Mouse (Mus musculus): ENCODE measurements around the gene Dync1i1.

The Dync1i1 gene

GRCm38 (mm10) chr6:5855526-5855925, 130.1 kb downstream of the Dync1i1 start:
- no peak for DNase-seq (ENCODE audit: low spot score in 2 of 2)

GRCm38 (mm10) chr6:5858371-5858770, 132.9 kb downstream of the Dync1i1 start:
- DNase-seq (ENCODE audit: low spot score in 2 of 2), result peak; percentile 26 to 33

- DNase-seq (ENCODE audit: low spot score in 2 of 2), result no peak
Observed at GRCm38 (mm10) chr6:5858901-5859598, 133.6 kb downstream of the Dync1i1 start.

GRCm38 (mm10) chr6:5859630-5860029, 134.2 kb downstream of the Dync1i1 start:
- DNase-seq (ENCODE audit: low spot score in 2 of 2), result no peak

GRCm38 (mm10) chr6:5866091-5866490, 140.7 kb downstream of the Dync1i1 start:
- DNase-seq (ENCODE audit: low spot score in 2 of 2), result no peak

- DNase-seq (ENCODE audit: low spot score in 2 of 2), result no peak
Observed at GRCm38 (mm10) chr6:5867221-5867620, 141.8 kb downstream of the Dync1i1 start.

GRCm38 (mm10) chr6:5871060-5871459, 145.6 kb downstream of the Dync1i1 start:
- no peak for DNase-seq (ENCODE audit: low spot score in 2 of 2)

GRCm38 (mm10) chr6:5871581-5872298, 146.3 kb downstream of the Dync1i1 start:
- no peak for DNase-seq (ENCODE audit: low spot score in 2 of 2)

GRCm38 (mm10) chr6:5889341-5889740, 163.9 kb downstream of the Dync1i1 start:
- DNase-seq (ENCODE audit: low spot score in 2 of 2), result no peak

GRCm38 (mm10) chr6:5911295-5911694, 185.9 kb downstream of the Dync1i1 start:
- DNase-seq (ENCODE audit: low spot score in 2 of 2), result peak; percentile 49 to 62

- DNase-seq (ENCODE audit: low spot score in 2 of 2), result no peak
Observed at GRCm38 (mm10) chr6:5915028-5915427, 189.6 kb downstream of the Dync1i1 start.

GRCm38 (mm10) chr6:5920670-5921069, 195.2 kb downstream of the Dync1i1 start:
- DNase-seq (ENCODE audit: low spot score in 2 of 2), result no peak

- DNase-seq (ENCODE audit: low spot score in 2 of 2), result no peak
Observed at GRCm38 (mm10) chr6:5922676-5923075, 197.2 kb downstream of the Dync1i1 start.

GRCm38 (mm10) chr6:5923148-5923547, 197.7 kb downstream of the Dync1i1 start:
- DNase-seq (ENCODE audit: low spot score in 2 of 2), result peak; percentile 17 to 26

GRCm38 (mm10) chr6:5930140-5930539, 204.7 kb downstream of the Dync1i1 start:
- peak; percentile 16 to 42 for DNase-seq (ENCODE audit: low spot score in 2 of 2)

GRCm38 (mm10) chr6:5935587-5936353, 210.3 kb downstream of the Dync1i1 start:
- DNase-seq (ENCODE audit: low spot score in 2 of 2), result no peak

- DNase-seq (ENCODE audit: low spot score in 2 of 2), result no peak
Observed at GRCm38 (mm10) chr6:5949812-5950392, 224.5 kb downstream of the Dync1i1 start.

- DNase-seq (ENCODE audit: low spot score in 2 of 2), result no peak
Observed at GRCm38 (mm10) chr6:5956316-5956913, 231.0 kb downstream of the Dync1i1 start.

GRCm38 (mm10) chr6:5960728-5961127, 235.3 kb downstream of the Dync1i1 start:
- DNase-seq (ENCODE audit: low spot score in 2 of 2), result no peak

GRCm38 (mm10) chr6:5961960-5962359, 236.5 kb downstream of the Dync1i1 start:
- peak in 1 of 2 experiments; percentile 6 for DNase-seq (ENCODE audit: low spot score in 2 of 2)

GRCm38 (mm10) chr6:5966376-5966775, 240.9 kb downstream of the Dync1i1 start:
- no peak for DNase-seq (ENCODE audit: low spot score in 2 of 2)

All from frontal cortex, postnatal 36 days (tissue).